Mouse (Mus musculus) heart, embryonic 14.5 days (tissue): Measurements from ENCODE around the gene Rd3. TPM values are rescaled to one million over a fixed set of nuclear protein-coding genes. Genes with fewer than 3 reads are reported as not detected.

Source experiments
- ATAC-seq: fragments of 200-750 bp; cut with Nextera tagmentation; 2 replicates; pipeline ENCODE4 v1.8.0; 2017; ENCODE audit warnings: low read depth, moderate TSS enrichment; ENCODE audit not compliant: insufficient number of reproducible peaks, insufficient read depth, low FRiP score
- H3K27ac ChIP-seq, 2 experiments: fragments of 200-500 bp in 1 of 2; fragments of 300-500 bp in 1 of 2; sonication (generic) in 1 of 2; replicated peaks in 1 of 2; 2 replicates each; pipeline ENCODE4 v1.5.1; 2012 to 2014; ENCODE audit warnings: low read depth in 2 of 2, low read length in 2 of 2, control low read depth in 1 of 2, mild to moderate bottlenecking in 1 of 2, mixed read lengths in 1 of 2; ENCODE audit not compliant: control insufficient read depth in 1 of 2, insufficient read depth in 1 of 2
- H3K27me3 ChIP-seq: fragments of 300-500 bp; sonication (generic); 2 replicates; pipeline ENCODE4 v1.6.1; 2014; ENCODE audit warnings: mild to moderate bottlenecking, low read length, control low read depth; ENCODE audit not compliant: control insufficient read depth, insufficient read depth
- H3K36me3 ChIP-seq: fragments of 300-500 bp; sonication (generic); 2 replicates; pipeline ENCODE4 v1.6.1; 2014; ENCODE audit warnings: mild to moderate bottlenecking, control low read depth, low read length, mixed read lengths; ENCODE audit not compliant: control insufficient read depth, insufficient read depth
- H3K4me1 ChIP-seq, 2 experiments: fragments of 200-500 bp in 1 of 2; fragments of 300-500 bp in 1 of 2; sonication (generic) in 1 of 2; 2 replicates each; pipeline ENCODE4 v1.6.1; 2012 to 2014; ENCODE audit warnings: low read length in 2 of 2, control low read depth in 1 of 2, mixed read lengths in 1 of 2; ENCODE audit not compliant: control insufficient read depth in 2 of 2, insufficient read depth in 2 of 2
- H3K4me2 ChIP-seq: fragments of 300-500 bp; sonication (generic); 2 replicates; pipeline ENCODE4 v1.6.1; 2014; ENCODE audit warnings: mild to moderate bottlenecking, low read length
- H3K4me3 ChIP-seq, 2 experiments: fragments of 200-500 bp in 1 of 2; fragments of 300-500 bp in 1 of 2; sonication (generic) in 1 of 2; 2 replicates each; pipeline ENCODE4 v1.5.1; 2012 to 2014; ENCODE audit warnings: low read length in 2 of 2, mild to moderate bottlenecking in 2 of 2, control low read depth in 1 of 2, low read depth in 1 of 2, moderate library complexity in 1 of 2; ENCODE audit not compliant: control insufficient read depth in 1 of 2, insufficient read depth in 1 of 2
- H3K9ac ChIP-seq: fragments of 300-500 bp; sonication (generic); 2 replicates; pipeline ENCODE4 v1.6.1; 2014; ENCODE audit warnings: mild to moderate bottlenecking, low read length
- H3K9me3 ChIP-seq: fragments of 300-500 bp; sonication (generic); 2 replicates; pipeline ENCODE4 v1.6.1; 2016; ENCODE audit warnings: low read length, control low read depth; ENCODE audit not compliant: control insufficient read depth
- WGBS: fragments of 180-500 bp; shearing (Covaris S2); extraction: QIAGEN DNeasy Blood & Tissue Kit; methylation state at CpG from one replicate; pipeline ENCODE4 v1.1.7; 2014; 5-methylcytosine and 5-hydroxymethylcytosine counted together
- polyA plus RNA-seq: library from polyadenylated mRNA; unstranded; fragments of >200 nt; fragmentation: Nextera tagmentation; extraction: Ambion mirVana; gene quantifications from 2 replicates; pipeline ENCODE4 v1.2.1, GENCODE M21; 2014

The Rd3 gene
- polyA plus RNA-seq, 1 experiment from 2014 or later = 7.0 TPM

- 33% methylated on average over 7 of the region's 8 CpGs for WGBS
- H3K4me1 ChIP-seq = no peaks in the 10 kb centered on the region
- no peaks in the 10 kb centered on the region for H3K36me3 ChIP-seq
- no peak overlapping the region for H3K27ac ChIP-seq
- no peak overlapping the region for H3K4me2 ChIP-seq
- H3K9me3 ChIP-seq = no peaks in the 10 kb centered on the region
- H3K9ac ChIP-seq = no peak overlapping the region
- peak; percentile 64 for ATAC-seq
- H3K27me3 ChIP-seq = no peaks in the 10 kb centered on the region
- no peak overlapping the region for H3K4me3 ChIP-seq
These were observed 13.0 kb upstream of the Rd3 start for GRCm38 (mm10) chr1:191963948-191964772.

GRCm38 (mm10) chr1:191964773-191965481 lies 12.2 kb upstream of the Rd3 start:
- Histone ChIP-seq H3K36me3 (no peaks in the 10 kb centered on the region), H3K27me3 (no peaks in the 10 kb centered on the region), H3K9me3 (no peaks in the 10 kb centered on the region), H3K4me1 (no peaks in the 10 kb centered on the region), H3K9ac (no peak overlapping the region), H3K4me2 (peak overlapping the region; percentile 52), H3K4me3 (no peak overlapping the region), H3K27ac (no peak overlapping the region)
- no peak; the same call in 1 of the 2 replicates for ATAC-seq
- WGBS = 16% methylated on average over 13 of the region's 13 CpGs

GRCm38 (mm10) chr1:191969939-191970338 lies 7.2 kb upstream of the Rd3 start:
- H3K9ac ChIP-seq = no peak overlapping the region
- no peaks in the 10 kb centered on the region for H3K27me3 ChIP-seq
- H3K9me3 ChIP-seq = no peaks in the 10 kb centered on the region
- no peaks in the 10 kb centered on the region for H3K4me1 ChIP-seq
- no peaks in the 10 kb centered on the region for H3K36me3 ChIP-seq
- WGBS = 64% methylated on average over 5 of the region's 5 CpGs
- no peak overlapping the region for H3K4me2 ChIP-seq
- ATAC-seq = no peak
- no peak overlapping the region for H3K4me3 ChIP-seq
- H3K27ac ChIP-seq = no peak overlapping the region

GRCm38 (mm10) chr1:191974509-191975405 lies 2.4 kb upstream of the Rd3 start:
- H3K4me2 ChIP-seq = no peak overlapping the region
- no peaks in the 10 kb centered on the region for H3K36me3 ChIP-seq
- no peak overlapping the region for H3K9ac ChIP-seq
- peaks cover 22 to 24% of the 10 kb centered on the region in 2 experiments for H3K4me1 ChIP-seq
- no peaks in the 10 kb centered on the region for H3K27me3 ChIP-seq
- no peak overlapping the region for H3K4me3 ChIP-seq
- H3K9me3 ChIP-seq = no peaks in the 10 kb centered on the region
- no peak overlapping the region for H3K27ac ChIP-seq
- no peak for ATAC-seq
- WGBS = 67% methylated on average over 13 of the region's 13 CpGs

- Histone ChIP-seq H3K27me3 (no peaks in the 10 kb centered on the region), H3K9me3 (no peaks in the 10 kb centered on the region), H3K9ac (no peak overlapping the region), H3K36me3 (no peaks in the 10 kb centered on the region), H3K4me3 (no peak overlapping the region), H3K4me1 (peaks cover 44 to 55% of the 10 kb centered on the region in 2 experiments), H3K27ac (peak overlapping the region; percentile 88 to 89), H3K4me2 (0 out of 2 replicates have a peak overlapping the region, but pooled peaks have one; percentile 19)
- peak; percentile 88 for ATAC-seq
- 9% methylated on average over 5 of the region's 6 CpGs for whole genome bisulfite sequencing
These were observed 4.4 kb downstream of the Rd3 start for GRCm38 (mm10) chr1:191981426-191982102.

- peaks cover 7 to 25% of the 10 kb centered on the region in 2 experiments for H3K4me1 ChIP-seq
- no peaks in the 10 kb centered on the region for H3K27me3 ChIP-seq
- WGBS = 72% methylated on average over 8 of the region's 8 CpGs
- no peak overlapping the region for H3K27ac ChIP-seq
- H3K36me3 ChIP-seq = no peaks in the 10 kb centered on the region
- H3K4me2 ChIP-seq = no peak overlapping the region
- no peaks in the 10 kb centered on the region for H3K9me3 ChIP-seq
- no peak overlapping the region for H3K4me3 ChIP-seq
- no peak overlapping the region for H3K9ac ChIP-seq
- no peak for ATAC-seq
These were observed 9.7 kb downstream of the Rd3 start for GRCm38 (mm10) chr1:191986674-191987480.
